Mouse (Mus musculus): ENCODE measurements around the gene Ss18l1. TPM values are rescaled to one million over a fixed set of nuclear protein-coding genes. Genes with fewer than 3 reads are reported as not detected.

The Ss18l1 gene
- total and polyA plus RNA-seq, 3 experiments = 2.0 to 3.0 (median 2.1) TPM

DNA sequence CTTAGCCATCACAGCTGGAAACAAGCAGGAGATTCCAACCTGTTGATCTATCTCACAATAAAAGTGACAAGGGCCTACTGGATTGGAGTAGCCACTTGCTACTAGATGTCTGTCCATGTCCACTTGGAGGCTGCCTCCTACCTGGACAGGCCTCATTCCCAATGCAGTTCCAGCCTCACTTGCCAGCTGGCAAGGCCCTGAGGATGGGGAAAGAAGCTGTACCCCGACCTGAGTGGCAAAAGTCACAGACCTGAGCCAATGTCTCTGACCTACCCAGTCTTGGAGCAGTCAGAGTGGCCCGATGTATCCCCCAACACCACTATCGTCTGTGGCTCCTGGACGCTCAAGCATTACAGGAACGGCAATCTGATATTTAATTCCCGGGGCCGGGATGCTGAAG, 28.6 kb upstream of the Ss18l1 start:
- no peak overlapping the region for H3K9ac ChIP-seq (ENCODE audit: insufficient read depth, low read depth)
- in situ Hi-C loops (cut with MboI; ENCODE audit: low pct_ligation_motif_present, low pct_unique_long_range_greater_than_20kb, low sequenced_read_pairs) = no loop called here
- H3K27me3 ChIP-seq (replicated peaks) = peaks cover 52% of the 10 kb centered on the region
- no peaks in the 10 kb centered on the region for H3K36me3 ChIP-seq (replicated peaks in 1 of 2; ENCODE audit: control insufficient read depth in 1 of 2, insufficient read depth in 1 of 2, low read length in 1 of 2)
- peaks cover 21% of the 10 kb centered on the region for H3K9me3 ChIP-seq (replicated peaks; ENCODE audit: low read length)
- no peaks in the 10 kb centered on the region for H3K4me1 ChIP-seq (ENCODE audit: control insufficient read depth in 1 of 2, insufficient read depth in 2 of 2)
- no peaks in the 10 kb centered on the region for H3K79me2 ChIP-seq (replicated peaks; ENCODE audit: control insufficient read depth, extremely low read depth, insufficient read depth, poor library complexity, severe bottlenecking)
- no peak overlapping the region for H3K4me3 ChIP-seq (replicated peaks in 1 of 3; ENCODE audit: low read depth in 2 of 3, low read length in 2 of 3, poor library complexity in 1 of 3)
- H3K27ac ChIP-seq (ENCODE audit: insufficient read depth, low read depth) = no peak overlapping the region
- no peak overlapping the region for H3K4me2 ChIP-seq (ENCODE audit: insufficient read depth, low read depth, poor library complexity, severe bottlenecking)
- no peak for TF ChIP-seq BHLHE40 (IDR thresholded peaks at IDR 0.05; ENCODE audit: low read depth, low read length)
- no peak for TF ChIP-seq UBTF (IDR thresholded peaks at IDR 0.05; ENCODE audit: low read depth, low read length)
- TF ChIP-seq JUN (IDR thresholded peaks at IDR 0.05; ENCODE audit: insufficient read depth, low read depth, low read length) = no peak
- TF ChIP-seq CHD1 (IDR thresholded peaks at IDR 0.05; ENCODE audit: low read depth, low read length) = no peak
- no peak for TF ChIP-seq TCF12 (IDR thresholded peaks at IDR 0.05; ENCODE audit: low read depth, low read length)
- dilution Hi-C loops (cut with MboI; ENCODE audit: extremely low pct_ligation_motif_present, extremely low pct_unique_long_range_greater_than_20kb, low sequenced_read_pairs) = no loop called here
- no peak for DNase-seq (ENCODE audit: extremely low read depth)

DNA sequence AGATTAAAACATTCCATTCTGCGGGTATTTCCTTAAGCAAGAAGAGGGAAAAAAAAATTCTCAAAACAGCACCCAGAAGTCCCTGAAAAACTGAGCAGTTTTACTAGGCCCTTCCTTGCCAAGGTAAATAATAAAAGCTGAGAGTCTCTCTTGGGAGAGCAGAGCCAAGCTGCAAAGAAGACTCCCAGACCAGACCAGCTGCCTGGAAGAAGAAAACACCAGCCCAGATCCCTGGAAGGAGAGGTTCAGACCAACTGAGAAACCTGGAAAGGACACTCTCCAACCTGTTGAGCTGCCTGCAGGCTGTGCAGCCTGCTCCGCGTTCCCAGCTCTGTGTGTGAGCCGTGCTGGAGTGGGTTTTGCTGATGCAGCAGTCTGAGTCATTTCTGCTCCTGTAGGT, 24.7 kb upstream of the Ss18l1 start:
- Histone ChIP-seq H3K4me1 (ENCODE audit: control insufficient read depth in 1 of 2, insufficient read depth in 2 of 2) (no peaks in the 10 kb centered on the region), H3K4me2 (ENCODE audit: insufficient read depth, low read depth, poor library complexity, severe bottlenecking) (no peak overlapping the region), H3K4me3 (replicated peaks in 1 of 3; ENCODE audit: low read depth in 2 of 3, low read length in 2 of 3, poor library complexity in 1 of 3) (no peak overlapping the region), H3K27me3 (replicated peaks) (peaks cover 83% of the 10 kb centered on the region), H3K9ac (ENCODE audit: insufficient read depth, low read depth) (no peak overlapping the region), H3K9me3 (replicated peaks; ENCODE audit: low read length) (no peaks in the 10 kb centered on the region), H3K27ac (ENCODE audit: insufficient read depth, low read depth) (no peak overlapping the region), H3K36me3 (replicated peaks in 1 of 2; ENCODE audit: control insufficient read depth in 1 of 2, insufficient read depth in 1 of 2, low read length in 1 of 2) (no peaks in the 10 kb centered on the region), H3K79me2 (replicated peaks; ENCODE audit: control insufficient read depth, extremely low read depth, insufficient read depth, poor library complexity, severe bottlenecking) (no peaks in the 10 kb centered on the region)
- no peak for TF ChIP-seq MXI1 (IDR thresholded peaks at IDR 0.05; ENCODE audit: low read depth, low read length)
- no peak for TF ChIP-seq KAT2A (IDR thresholded peaks at IDR 0.05; ENCODE audit: insufficient replicate concordance, low read length)
- no peak for TF ChIP-seq E2F4 (IDR thresholded peaks at IDR 0.05; ENCODE audit: insufficient replicate concordance, low read depth, low read length)
- no peak for TF ChIP-seq ZNF384 (IDR thresholded peaks at IDR 0.05; ENCODE audit: low read depth, low read length)
- no peak for DNase-seq (ENCODE audit: extremely low read depth)
- in situ Hi-C loops (cut with MboI; ENCODE audit: low pct_ligation_motif_present, low pct_unique_long_range_greater_than_20kb, low sequenced_read_pairs) (loop anchor here (5.0 kb wide), 1 partner anchor 35 kb away; no protein-coding TSS in a partner anchor), dilution Hi-C loops (cut with MboI; ENCODE audit: extremely low pct_ligation_motif_present, extremely low pct_unique_long_range_greater_than_20kb, low sequenced_read_pairs) (no loop called here)

DNA sequence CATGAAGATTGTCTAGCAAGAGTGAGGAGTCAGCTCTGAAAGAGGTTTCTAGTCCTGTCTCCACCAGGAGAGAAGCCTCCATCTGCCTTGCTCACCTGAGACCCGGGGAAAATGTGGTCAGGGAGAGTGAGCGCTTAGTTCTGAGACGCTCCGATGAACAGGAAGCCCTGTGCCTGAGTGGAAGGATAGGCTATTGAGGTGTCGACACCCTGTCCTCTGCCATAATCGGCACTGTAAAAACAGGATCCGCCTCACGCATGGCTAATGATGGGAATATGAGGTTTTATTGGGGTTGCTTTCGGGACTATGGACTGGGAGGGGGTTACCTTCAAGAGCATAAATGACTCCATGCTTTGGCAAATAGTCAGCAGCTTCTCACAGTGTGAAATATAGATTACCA, 23.7 kb upstream of the Ss18l1 start:
- Histone ChIP-seq H3K9me3 (replicated peaks; ENCODE audit: low read length) (no peaks in the 10 kb centered on the region), H3K4me1 (ENCODE audit: control insufficient read depth in 1 of 2, insufficient read depth in 2 of 2) (no peaks in the 10 kb centered on the region), H3K4me3 (replicated peaks in 1 of 3; ENCODE audit: low read depth in 2 of 3, low read length in 2 of 3, poor library complexity in 1 of 3) (no peak overlapping the region), H3K36me3 (replicated peaks in 1 of 2; ENCODE audit: control insufficient read depth in 1 of 2, insufficient read depth in 1 of 2, low read length in 1 of 2) (no peaks in the 10 kb centered on the region), H3K27ac (ENCODE audit: insufficient read depth, low read depth) (no peak overlapping the region), H3K27me3 (replicated peaks) (peaks cover 88% of the 10 kb centered on the region), H3K9ac (ENCODE audit: insufficient read depth, low read depth) (no peak overlapping the region), H3K79me2 (replicated peaks; ENCODE audit: control insufficient read depth, extremely low read depth, insufficient read depth, poor library complexity, severe bottlenecking) (no peaks in the 10 kb centered on the region), H3K4me2 (ENCODE audit: insufficient read depth, low read depth, poor library complexity, severe bottlenecking) (no peak overlapping the region)
- no peak for TF ChIP-seq ZC3H11A (IDR thresholded peaks at IDR 0.05; ENCODE audit: low read depth, low read length)
- no peak for TF ChIP-seq RAD21 (IDR thresholded peaks at IDR 0.05; ENCODE audit: low read depth, low read length)
- TF ChIP-seq UBTF (IDR thresholded peaks at IDR 0.05; ENCODE audit: low read depth, low read length) = no peak
- TF ChIP-seq ETS1 (conservative IDR thresholded peaks at IDR 0.05; ENCODE audit: low read depth, low read length) = no peak
- no peak for TF ChIP-seq MXI1 (IDR thresholded peaks at IDR 0.05; ENCODE audit: low read depth, low read length)
- no peak for TF ChIP-seq NELFE (IDR thresholded peaks at IDR 0.05; ENCODE audit: low read depth, low read length)
- TF ChIP-seq NRF1 (IDR thresholded peaks at IDR 0.05; ENCODE audit: low read depth, low read length) = no peak
- no peak for TF ChIP-seq E2F4 (IDR thresholded peaks at IDR 0.05; ENCODE audit: insufficient replicate concordance, low read depth, low read length)
- no peak for TF ChIP-seq JUND (conservative IDR thresholded peaks at IDR 0.05; ENCODE audit: low read depth, low read length)
- TF ChIP-seq CTCF (conservative IDR thresholded peaks at IDR 0.05 in 1 of 2, IDR thresholded peaks at IDR 0.05 in 1 of 2; ENCODE audit: low read depth in 2 of 2, low read length in 2 of 2) = no peak
- no peak for TF ChIP-seq MYC (IDR thresholded peaks at IDR 0.05; ENCODE audit: low read depth, low read length)
- no peak for TF ChIP-seq IRF4 (IDR thresholded peaks at IDR 0.05; ENCODE audit: low read depth, low read length)
- no peak for TF ChIP-seq ZKSCAN1 (IDR thresholded peaks at IDR 0.05; ENCODE audit: borderline replicate concordance, low read depth, low read length)
- in situ Hi-C loops (cut with MboI; ENCODE audit: low pct_ligation_motif_present, low pct_unique_long_range_greater_than_20kb, low sequenced_read_pairs) (loop anchor here (5.0 kb wide), 1 partner anchor 36 kb away; no protein-coding TSS in a partner anchor), dilution Hi-C loops (cut with MboI; ENCODE audit: extremely low pct_ligation_motif_present, extremely low pct_unique_long_range_greater_than_20kb, low sequenced_read_pairs) (no loop called here)
- no peak for DNase-seq (ENCODE audit: extremely low read depth)
